Mouse (Mus musculus) limb, embryonic 15.5 days (tissue): ENCODE data around the gene Cfap77. TPM values are rescaled to one million over a fixed set of nuclear protein-coding genes. Genes with fewer than 3 reads are reported as not detected.

Experiments used
- ATAC-seq: fragments of 200-750 bp; cut with Nextera tagmentation; 2 replicates; pipeline ENCODE4 v1.8.0; 2017; ENCODE audit warnings: low read depth, moderate TSS enrichment; ENCODE audit not compliant: insufficient number of reproducible peaks, low FRiP score, low TSS enrichment
- H3K27ac ChIP-seq: fragments of 300-500 bp; sonication (generic); 2 replicates; pipeline ENCODE4 v1.5.1; 2015; ENCODE audit warnings: moderate library complexity, mild to moderate bottlenecking, inconsistent platforms
- H3K27me3 ChIP-seq: fragments of 300-500 bp; sonication (generic); 2 replicates; pipeline ENCODE4 v1.6.1; 2015; ENCODE audit warnings: inconsistent platforms
- H3K36me3 ChIP-seq: fragments of 300-500 bp; sonication (generic); 2 replicates; pipeline ENCODE4 v1.6.1; 2015; ENCODE audit warnings: inconsistent platforms
- H3K4me1 ChIP-seq: fragments of 300-500 bp; sonication (generic); 2 replicates; pipeline ENCODE4 v1.6.1; 2015; ENCODE audit warnings: inconsistent platforms
- H3K4me2 ChIP-seq: fragments of 300-500 bp; sonication (generic); 2 replicates; pipeline ENCODE4 v1.6.1; 2015; ENCODE audit warnings: mild to moderate bottlenecking, inconsistent platforms
- H3K4me3 ChIP-seq: fragments of 300-500 bp; sonication (generic); 2 replicates; pipeline ENCODE4 v1.5.1; 2015; ENCODE audit warnings: mild to moderate bottlenecking, inconsistent platforms
- H3K9ac ChIP-seq: fragments of 300-500 bp; sonication (generic); 2 replicates; pipeline ENCODE4 v1.6.1; 2015; ENCODE audit warnings: inconsistent platforms
- H3K9me3 ChIP-seq: fragments of 300-500 bp; sonication (generic); 2 replicates; pipeline ENCODE4 v1.6.1; 2016; ENCODE audit warnings: inconsistent platforms
- WGBS: fragments of 180-500 bp; shearing (Covaris S2); methylation state at CpG from one replicate; pipeline ENCODE4 v1.1.7; 2015; 5-methylcytosine and 5-hydroxymethylcytosine counted together
- polyA plus RNA-seq: library from polyadenylated mRNA; unstranded; fragments of >200 nt; fragmentation: Nextera tagmentation; extraction: Ambion mirVana; gene quantifications from 2 replicates; pipeline ENCODE4 v1.2.1, GENCODE M21; 2015

Gene Cfap77
- polyA plus RNA-seq, 1 experiment from 2014 or later: 0.29 TPM

- Histone ChIP-seq H3K4me1 (no peaks in the 10 kb centered on the region), H3K4me2 (no peak overlapping the region), H3K9me3 (no peaks in the 10 kb centered on the region), H3K36me3 (no peaks in the 10 kb centered on the region), H3K9ac (no peak overlapping the region), H3K4me3 (no peak overlapping the region), H3K27me3 (peaks cover 2% of the 10 kb centered on the region; the same call in 1 of the 2 replicates), H3K27ac (no peak overlapping the region)
- ATAC-seq: no peak
- WGBS: 78% methylated on average over 9 of the region's 9 CpGs
Observed at GRCm38 (mm10) chr2:28954595-28954994, 100.3 kb downstream of the Cfap77 start.

GRCm38 (mm10) chr2:28952981-28953380 is 101.9 kb downstream of the Cfap77 start:
- Histone ChIP-seq H3K27ac (no peak overlapping the region), H3K36me3 (no peaks in the 10 kb centered on the region), H3K9ac (no peak overlapping the region), H3K27me3 (peaks cover 8% of the 10 kb centered on the region; the same call in 1 of the 2 replicates), H3K4me1 (no peaks in the 10 kb centered on the region), H3K4me3 (no peak overlapping the region), H3K4me2 (no peak overlapping the region), H3K9me3 (no peaks in the 10 kb centered on the region)
- WGBS: 14% methylated on average over 8 of the region's 8 CpGs
- ATAC-seq: no peak

GRCm38 (mm10) chr2:28946312-28946711 is 108.6 kb downstream of the Cfap77 start:
- Histone ChIP-seq H3K9me3 (no peaks in the 10 kb centered on the region), H3K27ac (no peak overlapping the region), H3K4me1 (no peaks in the 10 kb centered on the region), H3K4me2 (no peak overlapping the region), H3K27me3 (peaks cover 25% of the 10 kb centered on the region), H3K4me3 (no peak overlapping the region), H3K9ac (no peak overlapping the region), H3K36me3 (no peaks in the 10 kb centered on the region)
- WGBS: 72% methylated on average over 3 of the region's 3 CpGs
- ATAC-seq: no peak

- ATAC-seq: no peak
- Histone ChIP-seq H3K27ac (no peak overlapping the region), H3K27me3 (peaks cover 29% of the 10 kb centered on the region), H3K4me2 (no peak overlapping the region), H3K36me3 (no peaks in the 10 kb centered on the region), H3K9ac (no peak overlapping the region), H3K4me1 (no peaks in the 10 kb centered on the region), H3K9me3 (no peaks in the 10 kb centered on the region), H3K4me3 (no peak overlapping the region)
- 51% methylated on average over 6 of the region's 6 CpGs for WGBS
Observed at GRCm38 (mm10) chr2:28945388-28945787, 109.5 kb downstream of the Cfap77 start.

- H3K27me3 ChIP-seq: peaks cover 38% of the 10 kb centered on the region
- H3K4me2 ChIP-seq: 0 out of 2 replicates have a peak overlapping the region, but pooled peaks have one; percentile 10
- ATAC-seq: no peak
- WGBS: 19% methylated on average over 29 of the region's 30 CpGs
- no peak overlapping the region for H3K9ac ChIP-seq
- H3K4me3 ChIP-seq: no peak overlapping the region
- no peak overlapping the region for H3K27ac ChIP-seq
- no peaks in the 10 kb centered on the region for H3K4me1 ChIP-seq
- H3K36me3 ChIP-seq: no peaks in the 10 kb centered on the region
- no peaks in the 10 kb centered on the region for H3K9me3 ChIP-seq
Observed at GRCm38 (mm10) chr2:28943666-28944516, 111.0 kb downstream of the Cfap77 start.

- peaks cover 18% of the 10 kb centered on the region; the same call in 1 of the 2 replicates for H3K27me3 ChIP-seq
- no peak for ATAC-seq
- H3K4me3 ChIP-seq: no peak overlapping the region
- WGBS: 60% methylated on average over 7 of the region's 7 CpGs
- H3K27ac ChIP-seq: no peak overlapping the region
- H3K9ac ChIP-seq: no peak overlapping the region
- no peaks in the 10 kb centered on the region for H3K36me3 ChIP-seq
- H3K9me3 ChIP-seq: no peaks in the 10 kb centered on the region
- no peak overlapping the region for H3K4me2 ChIP-seq
- no peaks in the 10 kb centered on the region for H3K4me1 ChIP-seq
Observed at GRCm38 (mm10) chr2:28938997-28939396, 115.9 kb downstream of the Cfap77 start.

- ATAC-seq: no peak
- peaks cover 12% of the 10 kb centered on the region for H3K27me3 ChIP-seq
- no peaks in the 10 kb centered on the region for H3K4me1 ChIP-seq
- H3K36me3 ChIP-seq: no peaks in the 10 kb centered on the region
- no peaks in the 10 kb centered on the region for H3K9me3 ChIP-seq
- H3K27ac ChIP-seq: no peak overlapping the region
- WGBS: 92% methylated on average over 3 of the region's 3 CpGs
- H3K9ac ChIP-seq: no peak overlapping the region
- no peak overlapping the region for H3K4me3 ChIP-seq
- H3K4me2 ChIP-seq: no peak overlapping the region
Observed at GRCm38 (mm10) chr2:28930571-28930970, 124.3 kb downstream of the Cfap77 start.

- Histone ChIP-seq H3K27ac (no peak overlapping the region), H3K4me2 (no peak overlapping the region), H3K27me3 (peaks cover 71% of the 10 kb centered on the region), H3K4me3 (no peak overlapping the region), H3K4me1 (no peaks in the 10 kb centered on the region), H3K9me3 (no peaks in the 10 kb centered on the region), H3K9ac (no peak overlapping the region), H3K36me3 (no peaks in the 10 kb centered on the region)
- ATAC-seq: no peak
- 1% methylated on average over 4 of the region's 4 CpGs for WGBS
Observed at GRCm38 (mm10) chr2:28923912-28924311, 131.0 kb downstream of the Cfap77 start.

GRCm38 (mm10) chr2:28919001-28919400 is 135.9 kb downstream of the Cfap77 start:
- peaks cover 11% of the 10 kb centered on the region for H3K4me1 ChIP-seq
- no peak overlapping the region for H3K4me3 ChIP-seq
- H3K27me3 ChIP-seq: peaks cover 96% of the 10 kb centered on the region
- H3K27ac ChIP-seq: no peak overlapping the region
- H3K36me3 ChIP-seq: no peaks in the 10 kb centered on the region
- no peaks in the 10 kb centered on the region for H3K9me3 ChIP-seq
- no peak overlapping the region for H3K9ac ChIP-seq
- ATAC-seq: no peak
- no peak overlapping the region for H3K4me2 ChIP-seq
- 3% methylated on average over 4 of the region's 4 CpGs for WGBS

- H3K27ac ChIP-seq: no peak overlapping the region
- H3K36me3 ChIP-seq: no peaks in the 10 kb centered on the region
- H3K9me3 ChIP-seq: no peaks in the 10 kb centered on the region
- H3K9ac ChIP-seq: no peak overlapping the region
- H3K4me2 ChIP-seq: peak overlapping the region; percentile 22; the same call in 1 of the 2 replicates
- H3K4me1 ChIP-seq: peaks cover 11% of the 10 kb centered on the region
- peaks cover 98% of the 10 kb centered on the region for H3K27me3 ChIP-seq
- under 1% methylated on average over 72 of the region's 73 CpGs for WGBS
- H3K4me3 ChIP-seq: peak overlapping the region; percentile 14
- ATAC-seq: no peak
Observed at GRCm38 (mm10) chr2:28917518-28918361, 137.1 kb downstream of the Cfap77 start.

GRCm38 (mm10) chr2:28917156-28917517 is 137.7 kb downstream of the Cfap77 start:
- peaks cover 98% of the 10 kb centered on the region for H3K27me3 ChIP-seq
- H3K9me3 ChIP-seq: no peaks in the 10 kb centered on the region
- peaks cover 11% of the 10 kb centered on the region for H3K4me1 ChIP-seq
- no peak overlapping the region for H3K27ac ChIP-seq
- WGBS: 8% methylated on average over 11 of the region's 11 CpGs
- no peaks in the 10 kb centered on the region for H3K36me3 ChIP-seq
- H3K9ac ChIP-seq: no peak overlapping the region
- no peak for ATAC-seq
- no peak overlapping the region for H3K4me3 ChIP-seq
- no peak overlapping the region for H3K4me2 ChIP-seq

GRCm38 (mm10) chr2:28916513-28916865 is 138.4 kb downstream of the Cfap77 start, which contains the start of gene Barhl1:
Gene Barhl1, minus strand, starts transcription at chr2:28916668.
- 2% methylated on average over 18 of the region's 18 CpGs for WGBS
- no peak for ATAC-seq
- H3K36me3 ChIP-seq: no peaks in the 10 kb centered on the region
- H3K4me1 ChIP-seq: peaks cover 13% of the 10 kb centered on the region
- no peak within 1 kb of the TSS for H3K4me2 ChIP-seq
- peaks cover 98% of the 10 kb centered on the region for H3K27me3 ChIP-seq
- no peak within 1 kb of the TSS for H3K4me3 ChIP-seq
- H3K9me3 ChIP-seq: no peaks in the 10 kb centered on the region
- H3K9ac ChIP-seq: no peak within 1 kb of the TSS
- H3K27ac ChIP-seq: no peak within 1 kb of the TSS
